Mouse (Mus musculus) bone marrow, adult 2 months (tissue): Measurements from ENCODE around the gene Ube2d3.

Experiments used
- CTCF ChIP-seq: fragments of 200-500 bp; IDR thresholded peaks from 2 replicates; pipeline ENCODE4 v1.5.1; 2011; ENCODE audit warnings: low read length, control low read depth; ENCODE audit not compliant: control insufficient read depth, insufficient read depth
- POLR2A ChIP-seq: fragments of 200-500 bp; IDR thresholded peaks from 2 replicates; pipeline ENCODE4 v1.6.1; 2011; ENCODE audit warnings: low read depth, mild to moderate bottlenecking, control low read depth, low read length, borderline replicate concordance; ENCODE audit not compliant: control insufficient read depth

GRCm38 (mm10) chr3:135436901-135437616 is 890 bp upstream of the Ube2d3 start:
- TF ChIP-seq CTCF (no peak), POLR2A (no peak)
